Mouse (Mus musculus) cerebellum, postnatal 14 days (tissue): ENCODE results near the gene Rpap1.

Experiments
- DNase-seq, 2 experiments: peaks; one replicate each; pipeline ENCODE4 v3.0.0; 2021; ENCODE audit warnings: mixed read lengths in 2 of 2

Gene Rpap1

DNA sequence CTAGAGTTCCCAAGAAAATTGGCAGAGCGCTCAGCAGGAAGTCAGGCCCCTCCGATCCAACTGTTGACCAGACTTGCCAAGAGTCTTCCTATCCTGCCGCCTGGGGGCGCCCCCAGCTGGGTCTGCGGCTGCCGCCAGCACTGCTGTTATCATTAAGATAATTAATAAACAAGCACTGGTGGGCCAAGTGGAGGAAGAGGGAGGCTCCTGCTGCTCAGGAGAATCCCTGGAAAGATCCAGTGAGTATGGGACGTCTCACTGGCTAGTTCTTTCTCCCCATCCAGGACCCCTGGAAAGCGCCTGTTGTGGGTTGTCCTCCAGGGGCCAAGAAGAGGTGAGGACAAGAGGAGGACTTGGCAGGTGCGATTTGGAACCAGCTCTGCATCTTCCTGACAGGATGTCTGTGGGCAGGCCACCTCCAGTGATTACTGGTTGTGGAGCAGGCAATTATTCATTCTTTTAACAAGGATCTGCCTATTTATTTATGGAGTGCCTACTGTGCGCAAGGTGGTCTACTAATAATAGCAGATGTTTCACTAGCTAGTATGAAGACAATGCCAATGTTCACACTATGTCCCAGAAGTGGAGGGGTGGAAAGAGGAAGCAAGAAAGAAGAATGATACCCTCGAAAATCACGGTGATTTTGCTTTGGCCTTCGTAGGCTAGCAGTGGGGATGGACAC is 11.1 kb upstream of the Rpap1 start:
- DNase-seq: peak; percentile 71 to 76

DNA sequence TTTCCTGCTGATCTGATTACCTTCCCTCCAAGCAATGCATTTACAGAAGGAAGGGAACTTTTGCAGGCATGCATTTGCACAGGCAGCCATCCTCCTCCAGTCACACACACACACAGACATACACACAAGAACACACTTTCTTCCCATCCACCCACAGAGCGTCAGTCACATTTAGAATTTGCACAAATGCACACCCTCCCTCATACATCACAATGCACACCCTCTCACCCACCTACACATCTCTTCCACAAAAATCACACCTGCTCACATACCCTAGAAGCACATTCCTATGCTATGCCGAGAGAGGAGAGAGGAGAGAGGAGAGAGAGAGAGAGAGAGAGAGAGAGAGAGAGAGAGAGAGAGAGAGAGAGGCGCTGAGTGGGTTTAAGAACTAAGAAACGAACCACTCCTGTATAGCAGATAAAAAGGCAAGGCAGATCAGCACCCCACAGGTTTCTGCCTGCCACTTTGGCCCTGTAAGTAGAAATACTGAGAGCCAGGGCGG is 10.0 kb upstream of the Rpap1 start, which contains the start of gene Tyro3:
Gene Tyro3 (plus strand): TSS at position 455 of the 505 bp plus-strand sequence.
- no peak for DNase-seq

- DNase-seq: no peak
These were observed 2.7 kb upstream of the Rpap1 start for GRCm38 (mm10) chr2:119789996-119790395.

GRCm38 (mm10) chr2:119767246-119767645 is 20.1 kb downstream of the Rpap1 start:
- no peak for DNase-seq

DNA sequence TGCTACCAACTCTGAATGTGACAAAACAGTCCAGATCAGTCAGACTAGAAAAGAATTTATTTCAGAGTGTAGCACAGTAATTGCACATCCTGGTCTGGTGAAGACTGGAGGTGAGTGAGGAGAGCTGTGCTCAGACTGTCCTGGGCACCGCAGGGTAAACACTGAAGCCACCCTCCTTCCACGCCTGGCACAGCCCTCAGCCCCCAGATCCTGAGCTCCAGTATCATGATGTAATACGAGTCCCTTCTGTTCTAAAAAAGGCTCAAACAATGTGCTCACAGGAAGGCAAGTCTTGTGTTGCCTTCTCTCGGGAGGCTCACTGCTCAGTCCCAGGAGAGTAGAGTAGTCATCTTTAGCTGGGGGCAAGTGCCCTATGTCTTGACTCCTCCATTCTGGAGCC is 23.4 kb downstream of the Rpap1 start:
- no peak for DNase-seq

DNA sequence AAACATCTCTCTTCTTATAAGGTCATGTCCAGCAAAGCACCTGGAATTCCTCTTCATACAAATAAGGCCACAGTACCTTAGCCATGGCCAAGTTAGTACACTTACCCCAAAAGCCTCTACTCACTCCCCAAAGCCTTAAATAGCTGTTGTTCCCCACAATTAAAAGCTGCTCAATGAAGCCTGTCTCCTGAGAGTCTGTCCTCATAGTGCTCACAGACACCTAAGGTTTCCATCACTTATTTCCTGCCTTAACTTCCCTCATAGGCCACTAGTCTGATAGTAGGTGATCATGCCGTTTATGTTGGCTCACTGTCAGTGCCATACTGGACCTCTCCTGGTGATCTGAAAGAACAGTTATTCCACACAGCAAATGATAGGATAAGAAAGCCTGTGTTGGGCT is 25.1 kb downstream of the Rpap1 start:
- no peak for DNase-seq

DNA sequence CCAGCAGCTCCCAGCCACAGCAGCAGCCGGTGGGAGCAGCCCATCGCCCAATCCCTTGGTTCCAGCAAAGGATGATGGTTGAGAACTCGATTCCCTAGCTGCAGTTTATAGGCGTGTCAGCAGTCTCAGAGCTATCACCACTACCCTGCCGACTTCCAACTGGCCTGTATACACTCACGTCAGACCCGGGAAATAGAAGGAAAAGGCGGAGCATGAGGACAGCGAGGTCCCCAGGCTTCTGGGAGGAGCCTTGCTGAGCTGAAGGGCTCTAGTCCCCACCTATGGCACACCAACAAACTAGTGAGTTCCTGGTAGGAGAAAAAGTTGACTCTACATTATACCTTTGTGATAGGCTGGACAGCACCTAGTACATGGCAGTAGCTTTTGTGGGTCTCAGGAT is 27.1 kb downstream of the Rpap1 start, which contains the start of gene Ltk:
Gene Ltk (minus strand): TSS at position 181 of the 400 bp plus-strand sequence.
- no peak for DNase-seq

DNA sequence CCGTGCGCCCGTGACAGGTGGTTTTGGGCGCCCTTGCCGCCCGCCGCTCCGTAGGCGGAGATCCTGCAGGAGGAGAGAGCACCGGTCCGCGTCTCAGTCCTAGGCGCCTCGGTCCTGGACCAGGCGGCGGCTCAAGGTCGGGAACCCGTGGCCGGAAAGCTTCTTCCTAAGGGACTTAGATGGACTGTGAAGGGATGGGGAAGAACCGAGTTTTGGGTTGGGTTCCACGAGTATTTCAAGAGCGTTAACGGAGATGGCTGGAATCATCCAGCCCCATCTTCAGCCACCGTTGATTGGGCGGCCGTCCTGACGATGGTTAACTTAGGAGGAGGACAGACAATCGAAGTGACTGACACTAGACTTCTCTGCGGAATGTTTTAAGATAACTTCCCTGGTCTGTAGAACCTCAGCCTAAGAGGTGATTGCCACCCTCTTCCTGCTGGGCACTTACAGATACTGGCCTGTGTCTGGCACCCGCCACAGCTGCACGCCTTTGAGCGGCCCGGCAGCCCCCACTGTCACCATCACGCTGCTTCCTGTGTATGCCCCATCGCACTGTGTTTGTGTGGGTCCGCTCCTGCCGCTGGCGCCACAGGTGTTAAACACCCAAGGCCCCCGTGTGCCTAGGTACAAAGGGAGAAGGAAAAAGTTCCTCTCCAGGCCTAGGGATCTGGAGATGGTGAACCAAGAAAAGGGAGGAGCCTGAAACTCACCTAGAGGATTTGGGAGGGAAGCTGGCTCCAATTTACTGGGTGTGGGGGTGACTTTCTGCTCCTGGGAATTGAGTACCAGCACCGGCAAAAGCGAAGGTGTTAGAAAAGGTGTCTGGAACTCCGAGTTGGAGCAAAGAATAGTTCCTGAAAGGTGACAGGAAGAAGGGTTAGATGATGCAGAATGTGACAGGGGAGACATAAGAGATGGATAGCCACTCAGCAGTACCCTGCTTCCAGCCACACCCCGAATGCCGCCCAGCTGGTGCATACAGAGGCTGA is 28.2 kb downstream of the Rpap1 start:
- DNase-seq: no peak

- DNase-seq: peak; percentile 28 to 41
These were observed 29.1 kb downstream of the Rpap1 start for GRCm38 (mm10) chr2:119758101-119758843.

- DNase-seq: peak; percentile 28 to 33
These were observed 29.7 kb downstream of the Rpap1 start for GRCm38 (mm10) chr2:119757601-119758100.

DNA sequence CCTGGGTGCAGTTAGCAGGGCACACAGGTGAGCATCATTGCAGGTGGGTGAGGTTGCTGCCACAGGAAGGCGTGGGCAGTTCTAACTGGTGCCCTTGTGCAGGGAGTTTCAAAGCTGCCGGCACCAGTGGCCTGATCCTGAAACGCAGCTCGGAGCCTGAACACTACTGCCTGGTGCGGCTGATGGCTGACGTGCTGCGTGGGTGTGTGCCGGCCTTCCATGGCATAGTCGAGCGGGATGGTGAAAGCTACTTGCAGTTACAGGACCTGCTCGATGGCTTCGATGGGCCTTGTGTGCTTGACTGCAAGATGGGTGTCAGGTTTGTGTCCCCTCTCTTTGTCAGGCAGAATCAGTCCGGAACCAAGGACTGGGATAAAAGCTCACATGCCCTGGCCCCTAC is 38.1 kb downstream of the Rpap1 start:
- no peak for DNase-seq

- no peak for DNase-seq
These were observed 39.8 kb downstream of the Rpap1 start for GRCm38 (mm10) chr2:119747554-119747953.

- DNase-seq: peak; percentile 28 to 44
These were observed 42.1 kb downstream of the Rpap1 start for GRCm38 (mm10) chr2:119745281-119745680.

DNA sequence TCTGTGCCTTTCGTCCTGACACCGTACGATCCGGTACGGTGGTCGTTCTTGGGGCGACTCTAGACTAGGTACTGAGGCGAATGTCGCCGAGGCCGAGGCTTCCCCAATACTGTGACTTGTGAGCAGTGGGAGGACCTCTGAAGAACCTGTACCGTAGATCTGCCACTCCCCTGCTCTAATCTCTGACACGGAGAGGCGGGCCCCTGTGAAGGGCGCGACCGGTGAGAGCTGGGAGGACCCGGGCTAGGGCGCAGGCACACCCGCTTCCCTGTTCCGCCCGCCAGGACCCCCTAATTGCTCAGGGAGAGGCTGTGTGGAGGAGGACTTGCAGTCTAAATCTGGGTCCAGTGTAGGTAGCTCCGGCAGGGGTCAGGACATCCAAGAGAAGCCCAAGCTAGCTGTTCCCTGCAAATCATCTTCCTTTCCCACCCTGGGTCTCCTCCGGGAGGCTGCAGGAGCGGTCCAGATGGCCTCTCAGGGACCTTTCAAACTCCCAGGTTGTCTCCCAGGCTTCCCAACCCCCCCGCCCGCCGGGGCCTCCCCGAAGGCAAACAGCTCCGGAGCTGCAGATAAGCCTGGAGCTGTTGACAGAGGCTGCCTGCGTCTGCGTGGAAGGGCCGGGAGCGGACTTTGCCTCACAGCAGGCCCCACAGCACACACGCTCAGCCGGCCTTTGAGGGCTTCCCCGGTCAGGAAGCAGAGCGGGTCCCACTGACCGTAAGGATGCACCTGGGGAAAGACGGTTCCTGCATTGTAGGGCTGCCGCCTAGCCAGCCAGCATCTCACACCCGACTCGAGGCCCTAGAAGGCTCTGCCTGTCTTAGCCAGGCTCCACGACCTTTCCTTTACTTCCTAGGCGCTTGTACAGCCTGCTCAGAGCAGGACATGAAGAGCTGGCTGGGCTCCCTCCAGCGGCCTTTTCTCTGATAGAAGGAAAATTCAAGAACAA is 42.9 kb downstream of the Rpap1 start:
- no peak for DNase-seq

DNA sequence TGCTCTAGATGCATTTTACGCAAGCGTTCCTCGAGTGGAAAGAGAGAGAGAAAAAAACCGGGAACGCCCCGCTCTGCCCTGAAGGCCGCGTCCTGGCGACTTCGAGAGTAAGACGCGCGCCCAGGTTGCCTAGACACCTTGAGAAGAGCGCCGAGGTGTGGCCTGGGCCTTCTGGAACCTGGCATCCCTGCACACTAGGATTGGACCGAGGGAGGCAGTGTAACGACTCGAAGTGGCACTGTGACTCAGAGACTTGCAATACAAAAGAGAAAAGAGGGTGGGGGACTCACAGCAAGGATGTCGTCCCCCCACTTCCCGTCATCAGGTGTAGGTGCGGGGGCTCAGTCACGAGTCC is 43.6 kb downstream of the Rpap1 start:
- no peak for DNase-seq

DNA sequence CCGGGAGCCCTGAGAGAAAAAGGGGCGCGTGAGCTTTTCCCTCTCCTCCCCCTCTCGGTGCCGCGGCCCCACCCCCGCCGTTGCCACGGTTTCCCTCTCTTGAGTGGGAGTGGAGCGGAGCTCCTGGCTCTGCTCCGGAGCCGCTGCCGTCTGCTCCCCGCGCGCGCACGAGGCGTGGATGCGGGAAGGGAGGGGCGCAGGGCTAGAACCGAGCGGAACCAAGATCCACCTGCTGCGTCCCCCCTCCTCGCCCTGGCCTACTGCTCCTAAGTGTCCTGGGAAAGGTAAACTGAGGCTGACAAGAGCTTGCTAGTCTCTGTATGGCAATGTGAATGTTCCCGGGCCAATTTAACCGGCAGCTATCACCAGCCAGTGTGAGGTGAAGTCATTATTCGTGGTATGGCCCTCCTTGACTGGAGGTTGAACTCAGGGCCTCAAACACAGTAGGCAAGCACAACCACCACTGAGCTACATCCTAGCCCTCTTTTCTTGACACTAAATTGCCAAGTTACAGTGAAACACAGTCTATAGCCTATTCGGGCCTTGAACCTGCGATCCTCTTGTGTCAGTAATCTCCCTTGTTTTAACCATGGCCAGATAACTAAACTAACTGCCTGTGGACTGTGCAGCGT is 44.0 kb downstream of the Rpap1 start:
- no peak for DNase-seq

DNA sequence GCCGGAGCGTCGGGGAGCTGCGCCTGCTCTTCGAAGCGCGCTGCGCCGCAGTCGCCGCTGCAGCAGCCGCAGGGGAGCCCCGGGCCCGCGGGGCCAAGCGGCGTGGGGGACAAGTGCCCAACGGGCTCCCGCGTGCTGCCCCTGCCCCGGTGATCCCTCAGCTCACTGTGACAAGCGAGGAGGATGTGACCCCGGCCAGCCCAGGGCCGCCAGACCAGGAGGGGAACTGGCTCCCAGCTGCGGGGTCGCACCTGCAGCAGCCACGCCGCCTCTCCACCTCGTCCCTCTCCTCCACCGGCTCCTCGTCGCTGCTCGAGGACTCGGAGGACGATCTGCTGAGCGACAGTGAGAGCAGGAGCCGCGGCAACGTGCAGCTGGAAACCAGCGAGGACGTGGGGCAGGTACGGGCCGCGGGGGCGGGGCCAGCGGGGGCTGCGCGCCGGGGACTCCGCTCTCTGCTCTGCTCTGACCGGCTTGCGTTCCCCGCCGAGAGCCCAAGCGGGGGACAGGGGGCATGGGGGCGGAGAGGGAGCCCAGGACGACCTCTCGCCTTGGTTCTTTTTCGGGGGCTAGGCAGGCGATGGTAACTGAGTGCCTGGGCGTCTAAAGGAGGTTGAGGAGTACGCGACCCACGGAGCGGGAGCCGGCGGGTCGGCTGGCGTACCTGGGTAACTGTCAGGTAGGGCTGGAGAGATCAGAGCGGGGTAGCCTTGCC is 44.7 kb downstream of the Rpap1 start:
- DNase-seq: peak; percentile 20 to 24

DNA sequence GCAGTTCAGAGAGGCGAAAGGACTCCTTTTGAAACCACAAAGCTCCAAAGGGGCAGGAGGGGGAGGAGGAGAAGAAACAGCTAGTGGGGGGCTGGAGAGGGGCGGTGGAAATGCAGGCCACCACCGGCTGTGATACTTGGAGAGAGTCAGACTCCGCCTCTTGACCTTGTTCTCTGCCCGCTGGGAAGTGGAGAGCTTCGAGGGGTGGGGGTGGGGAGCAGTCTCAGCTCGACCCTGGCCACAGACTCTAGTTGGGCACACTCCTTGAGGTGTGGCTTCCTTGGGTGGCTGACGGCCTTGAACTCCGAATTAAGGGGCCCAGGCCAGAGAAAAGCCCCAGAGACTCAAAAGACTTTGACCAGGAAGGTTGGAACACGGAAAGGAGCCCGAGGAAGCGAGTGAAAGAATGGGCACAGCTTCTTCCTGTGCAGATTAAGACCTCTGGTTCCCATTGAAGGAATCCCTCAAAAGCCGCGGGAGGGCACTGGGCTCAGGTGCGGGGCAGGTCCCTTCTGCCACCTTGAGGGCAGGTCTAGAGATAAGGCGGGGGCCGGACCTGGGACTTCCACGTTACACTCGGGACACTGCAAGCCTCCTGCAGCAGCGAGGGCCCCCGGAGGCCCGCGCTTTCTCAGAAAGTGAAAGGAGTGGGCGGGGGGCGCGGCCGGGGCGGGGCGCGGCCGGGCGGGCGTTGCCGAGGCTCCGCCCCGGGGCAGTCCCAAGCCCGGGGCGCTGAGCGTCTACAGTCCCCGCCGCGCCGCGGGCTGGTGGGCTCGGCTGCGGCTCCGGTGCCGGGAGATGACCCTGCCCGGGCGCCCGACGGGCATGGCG is 45.5 kb downstream of the Rpap1 start, which contains the start of gene Itpka:
Gene Itpka (plus strand): TSS at position 757 of the 831 bp plus-strand sequence.
- DNase-seq: peak; percentile 34 to 37

GRCm38 (mm10) chr2:119740567-119740966 is 46.8 kb downstream of the Rpap1 start:
- no peak for DNase-seq
